Comparison of ENCODE assay signal across 9 mouse cellular contexts in the genomic region with DNA sequence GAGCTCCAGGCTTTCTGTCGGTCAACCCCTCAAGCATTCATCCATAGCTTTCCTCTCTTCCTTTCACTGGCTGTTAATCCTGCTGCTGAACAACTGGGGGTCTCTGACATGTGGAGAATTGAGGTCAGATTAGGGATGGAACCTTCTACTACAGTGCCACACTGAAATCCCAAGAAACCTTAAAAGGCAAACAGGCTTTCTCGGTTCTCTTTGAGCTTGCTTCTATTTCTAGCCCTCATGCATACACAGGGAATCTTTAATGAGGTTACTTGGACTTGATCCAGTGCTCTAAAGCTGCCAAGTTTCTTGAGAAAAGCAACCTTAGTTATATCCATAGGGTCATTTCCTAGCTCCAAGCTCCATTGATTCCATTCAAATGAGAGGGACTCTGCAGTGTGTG.
DNase-seq lines count a peak whose midpoint lies in the region; ATAC-seq lines count a peak whose summit lies in the region.
"Had no signal": no experiment of that assay in that cellular context is flagged by ENCODE, and none has a peak within 500 bp of the region (broad histone marks: within the 10 kb centered on the region; RNA-seq: fewer than 3 reads in every experiment).

No protein-coding gene starts in this region.

- peak overlapping the region; percentile 21; the same call in 1 of the 2 replicates for H3K27ac ChIP-seq in heart, embryonic 12.5 days (ENCODE audit: poor library complexity, severe bottlenecking)
- H3K27ac ChIP-seq in neural tube, embryonic 13.5 days (replicated peaks) = no peak overlapping the region; the same call in 1 of the 2 replicates
- H3K27ac ChIP-seq in hindbrain, embryonic 15.5 days (replicated peaks) = peak overlapping the region; percentile 48; the same call in 1 of the 2 replicates
- H3K27ac ChIP-seq in stomach, embryonic 15.5 days = peak overlapping the region; percentile 35; the same call in 1 of the 2 replicates

- no peak overlapping the region for H3K4me2 ChIP-seq in heart, embryonic 12.5 days
- no peak overlapping the region for H3K4me2 ChIP-seq in neural tube, embryonic 13.5 days
- H3K4me2 ChIP-seq in hindbrain, embryonic 15.5 days = no peak overlapping the region
- no peak overlapping the region for H3K4me2 ChIP-seq in stomach, embryonic 15.5 days

- no peak overlapping the region for H3K4me3 ChIP-seq in heart, embryonic 12.5 days
- no peak overlapping the region for H3K4me3 ChIP-seq in neural tube, embryonic 13.5 days
- H3K4me3 ChIP-seq in hindbrain, embryonic 15.5 days = no peak overlapping the region
- no peak overlapping the region for H3K4me3 ChIP-seq in stomach, embryonic 15.5 days (replicated peaks)

- DNase-seq in heart, postnatal 14 days = no peak
- no peak for DNase-seq in neural tube, embryonic 10.5 days (ENCODE audit: extremely low spot score, low spot score)
- no peak for DNase-seq in urinary bladder, postnatal 14 days (ENCODE audit: low spot score)

- peaks cover 5% of the 10 kb centered on the region for H3K4me1 ChIP-seq in heart, embryonic 12.5 days (replicated peaks)
- peaks cover 5% of the 10 kb centered on the region; the same call in 1 of the 2 replicates for H3K4me1 ChIP-seq in neural tube, embryonic 13.5 days (replicated peaks)
- 0 out of 2 replicates have a peak, but pooled peaks cover 4% of the 10 kb centered on the region for H3K4me1 ChIP-seq in hindbrain, embryonic 15.5 days (replicated peaks)
- no peaks in the 10 kb centered on the region for H3K4me1 ChIP-seq in stomach, embryonic 15.5 days

- intact Hi-C loops in heart, postnatal 14 days (cut with DNase I) = loop anchor here (10.0 kb wide), 1 partner anchor 476 kb away; no protein-coding TSS in a partner anchor

- H3K9me3 ChIP-seq in heart, embryonic 12.5 days (replicated peaks) = no peaks in the 10 kb centered on the region
- H3K9me3 ChIP-seq in neural tube, embryonic 13.5 days = no peaks in the 10 kb centered on the region
- no peaks in the 10 kb centered on the region for H3K9me3 ChIP-seq in hindbrain, embryonic 15.5 days
- no peaks in the 10 kb centered on the region for H3K9me3 ChIP-seq in stomach, embryonic 15.5 days

- 0 out of 2 replicates have a peak, but pooled peaks have one; percentile 22 for ATAC-seq in heart, embryonic 12.5 days (ENCODE audit: insufficient number of reproducible peaks, low FRiP score)
- peak; percentile 65 for ATAC-seq in neural tube, embryonic 13.5 days (ENCODE audit: low read depth)
- ATAC-seq in hindbrain, embryonic 15.5 days (ENCODE audit: low FRiP score, low read depth) = peak; percentile 86
- ATAC-seq in stomach, embryonic 15.5 days (ENCODE audit: insufficient read depth, low FRiP score, low read depth) = no peak
- no peak for ATAC-seq in megakaryocyte, adult 5-6 weeks (ENCODE audit: poor library complexity, severe bottlenecking)

- H3K27me3 ChIP-seq in heart, embryonic 12.5 days (replicated peaks) = no peaks in the 10 kb centered on the region
- no peaks in the 10 kb centered on the region for H3K27me3 ChIP-seq in neural tube, embryonic 13.5 days
- H3K27me3 ChIP-seq in hindbrain, embryonic 15.5 days = no peaks in the 10 kb centered on the region
- no peaks in the 10 kb centered on the region for H3K27me3 ChIP-seq in stomach, embryonic 15.5 days (replicated peaks)
- H3K27me3 ChIP-seq: CH12.LX had no signal

- H3K36me3 ChIP-seq in heart, embryonic 12.5 days = no peaks in the 10 kb centered on the region
- no peaks in the 10 kb centered on the region for H3K36me3 ChIP-seq in neural tube, embryonic 13.5 days
- H3K36me3 ChIP-seq in hindbrain, embryonic 15.5 days = no peaks in the 10 kb centered on the region
- H3K36me3 ChIP-seq in stomach, embryonic 15.5 days = no peaks in the 10 kb centered on the region

- WGBS in heart, embryonic 12.5 days = 42% methylated on average over 2 of the region's 2 CpGs
- 40% methylated on average over 2 of the region's 2 CpGs for WGBS in neural tube, embryonic 13.5 days
- WGBS in hindbrain, embryonic 15.5 days = 36% methylated on average over 2 of the region's 2 CpGs
- WGBS in stomach, embryonic 15.5 days = 44% methylated on average over 2 of the region's 2 CpGs

- no peak overlapping the region for H3K9ac ChIP-seq in heart, embryonic 12.5 days
- no peak overlapping the region for H3K9ac ChIP-seq in neural tube, embryonic 13.5 days
- H3K9ac ChIP-seq in hindbrain, embryonic 15.5 days = no peak overlapping the region
- H3K9ac ChIP-seq in stomach, embryonic 15.5 days = no peak overlapping the region

Comparison
In these comparisons a context has a peak if more than half of its experiments do, and no peak if none do; other contexts are left out.
1. ATAC-seq: peak in heart, embryonic 12.5 days (single experiment), neural tube, embryonic 13.5 days (single experiment) and hindbrain, embryonic 15.5 days (single experiment); none in stomach, embryonic 15.5 days (single experiment) and megakaryocyte, adult 5-6 weeks (single experiment).